Mouse (Mus musculus) CH12.LX (cell line): Measurements from ENCODE around the gene Utp11. TPM values are rescaled to one million over a fixed set of nuclear protein-coding genes. Genes with fewer than 3 reads are reported as not detected.

Source experiments
- DNase-seq: peaks from one replicate; pipeline ENCODE4 v3.0.0-alpha.2; 2013; ENCODE audit errors: extremely low read depth
- H3K27ac ChIP-seq: 2 replicates; pipeline ENCODE4 v1.5.1; 2012; ENCODE audit warnings: low read depth, mild to moderate bottlenecking, control low read depth, moderate library complexity; ENCODE audit not compliant: insufficient read depth
- H3K27me3 ChIP-seq: replicated peaks from 2 replicates; pipeline ENCODE3; 2012; ENCODE audit warnings: inconsistent platforms
- H3K36me3 ChIP-seq, 2 experiments: replicated peaks in 1 of 2; 2 replicates each; pipeline versions ENCODE3 to v1.6.1; 2012; ENCODE audit warnings: inconsistent platforms in 1 of 2, low read length in 1 of 2, mild to moderate bottlenecking in 1 of 2, mixed read lengths in 1 of 2, moderate library complexity in 1 of 2; ENCODE audit not compliant: control insufficient read depth in 1 of 2, insufficient read depth in 1 of 2
- H3K4me1 ChIP-seq, 2 experiments: 2 replicates each; pipeline ENCODE4 v1.6.1; 2012; ENCODE audit warnings: inconsistent platforms in 1 of 2, moderate library complexity in 1 of 2; ENCODE audit not compliant: insufficient read depth in 2 of 2, control insufficient read depth in 1 of 2
- H3K4me2 ChIP-seq: 2 replicates; pipeline ENCODE4 v1.6.1; 2012; ENCODE audit warnings: low read depth, mild to moderate bottlenecking, control low read depth; ENCODE audit not compliant: poor library complexity, insufficient read depth, severe bottlenecking
- H3K4me3 ChIP-seq, 3 experiments: fragments of 150-350 bp in 1 of 3; sonication (generic) in 1 of 3; replicated peaks in 1 of 3; 2 replicates each; pipeline versions ENCODE3 to v1.5.1; 2011 to 2012; ENCODE audit warnings: low read depth in 2 of 3, low read length in 2 of 3, mild to moderate bottlenecking in 2 of 3, moderate library complexity in 2 of 3, control low read depth in 1 of 3, improper control_type of control experiment in 1 of 3, inconsistent platforms in 1 of 3, mixed read lengths in 1 of 3; ENCODE audit not compliant: poor library complexity in 1 of 3
- H3K79me2 ChIP-seq: replicated peaks from 2 replicates; pipeline ENCODE4 v1.6.1; 2012; ENCODE audit warnings: mild to moderate bottlenecking, moderate library complexity; ENCODE audit not compliant: control insufficient read depth, poor library complexity, insufficient read depth, severe bottlenecking; ENCODE audit errors: extremely low read depth
- H3K9ac ChIP-seq: 2 replicates; pipeline ENCODE4 v1.6.1; 2012; ENCODE audit warnings: low read depth, mild to moderate bottlenecking, control low read depth, moderate library complexity; ENCODE audit not compliant: insufficient read depth
- H3K9me3 ChIP-seq: replicated peaks from 2 replicates; pipeline ENCODE3; 2012; ENCODE audit warnings: low read length, inconsistent platforms, mixed read lengths
- BHLHE40 ChIP-seq: IDR thresholded peaks from 2 replicates; pipeline ENCODE4 v1.6.1; 2011; ENCODE audit warnings: mild to moderate bottlenecking, low read depth, low read length, improper control_type of control experiment
- CHD2 ChIP-seq: IDR thresholded peaks from 2 replicates; pipeline ENCODE4 v1.6.1; 2011; ENCODE audit warnings: low read length, improper control_type of control experiment
- E2F4 ChIP-seq: IDR thresholded peaks from 2 replicates; pipeline ENCODE4 v1.6.1; 2011; ENCODE audit warnings: low read depth, low read length, improper control_type of control experiment; ENCODE audit not compliant: insufficient replicate concordance
- ELF1 ChIP-seq: IDR thresholded peaks from 2 replicates; pipeline ENCODE4 v1.6.1; 2014; ENCODE audit warnings: low read depth, mild to moderate bottlenecking, inconsistent platforms, low read length, improper control_type of control experiment
- EP300 ChIP-seq: IDR thresholded peaks from 2 replicates; pipeline ENCODE4 v1.6.1; 2011; ENCODE audit warnings: low read length, improper control_type of control experiment
- ETS1 ChIP-seq: conservative IDR thresholded peaks from 2 replicates; pipeline ENCODE4 v1.6.1; 2012; ENCODE audit warnings: low read depth, mild to moderate bottlenecking, inconsistent platforms, low read length, improper control_type of control experiment, moderate library complexity
- IRF4 ChIP-seq: IDR thresholded peaks from 2 replicates; pipeline ENCODE4 v1.6.1; 2014; ENCODE audit warnings: low read depth, mild to moderate bottlenecking, inconsistent platforms, low read length, improper control_type of control experiment
- JUN ChIP-seq: IDR thresholded peaks from 2 replicates; pipeline ENCODE4 v1.6.1; 2011; ENCODE audit warnings: low read depth, mild to moderate bottlenecking, low read length, improper control_type of control experiment, moderate library complexity; ENCODE audit not compliant: insufficient read depth
- JUND ChIP-seq: conservative IDR thresholded peaks from 2 replicates; pipeline ENCODE4 v1.6.1; 2011; ENCODE audit warnings: low read depth, low read length, improper control_type of control experiment
- KAT2A ChIP-seq: IDR thresholded peaks from 2 replicates; pipeline ENCODE4 v1.6.1; 2012; ENCODE audit warnings: low read length, improper control_type of control experiment, inconsistent platforms; ENCODE audit not compliant: insufficient replicate concordance
- MAFK ChIP-seq: IDR thresholded peaks from 2 replicates; pipeline ENCODE4 v1.6.1; 2011; ENCODE audit warnings: low read length, improper control_type of control experiment; ENCODE audit not compliant: insufficient replicate concordance
- MEF2A ChIP-seq: IDR thresholded peaks from 2 replicates; pipeline ENCODE4 v1.6.1; 2014; ENCODE audit warnings: low read depth, mild to moderate bottlenecking, inconsistent platforms, low read length, improper control_type of control experiment, borderline replicate concordance
- RCOR1 ChIP-seq: conservative IDR thresholded peaks from 2 replicates; pipeline ENCODE4 v1.6.1; 2012; ENCODE audit warnings: low read depth, mild to moderate bottlenecking, inconsistent platforms, low read length, improper control_type of control experiment
- TCF12 ChIP-seq: IDR thresholded peaks from 2 replicates; pipeline ENCODE4 v1.6.1; 2014; ENCODE audit warnings: low read depth, mild to moderate bottlenecking, inconsistent platforms, low read length, improper control_type of control experiment
- ZNF384 ChIP-seq: IDR thresholded peaks from 2 replicates; pipeline ENCODE4 v1.6.1; 2012; ENCODE audit warnings: low read depth, low read length, improper control_type of control experiment, inconsistent platforms
- dilution Hi-C: fragments of 300-500 bp; cut with MboI; formaldehyde crosslinking; loops from 2 replicates; pipeline ENCODE4 v1.14.3; 2020; ENCODE audit warnings: low sequenced_read_pairs; ENCODE audit not compliant: extremely low pct_unique_long_range_greater_than_20kb, extremely low pct_ligation_motif_present
- in situ Hi-C: fragments of 300-500 bp; cut with MboI; formaldehyde crosslinking; loops from 3 replicates; pipeline ENCODE4 v1.14.3; 2019; ENCODE audit warnings: low sequenced_read_pairs, low pct_ligation_motif_present, low pct_unique_long_range_greater_than_20kb, mixed read lengths
- polyA plus RNA-seq: library from polyadenylated mRNA; unstranded; fragments of >175 nt; gene quantifications from 2 replicates; pipeline ENCODE4 v1.2.1, GENCODE M21; 2012; ENCODE audit warnings: low read depth; ENCODE audit not compliant: insufficient read length
- total RNA-seq, 2 experiments: library from RNA; depleted of rRNA; stranded (reverse); fragments of 300-350 nt in 1 of 2; fragments of >200 nt in 1 of 2; gene quantifications; 2 replicates each; pipeline ENCODE4 v1.2.3; 2012 to 2014

Gene Utp11
- total and polyA plus RNA-seq, 3 experiments = 52.7 to 102 (median 78.1) TPM

GRCm38 (mm10) chr4:124671583-124671982 lies 21.8 kb downstream of the Utp11 start:
- no peak overlapping the region for H3K27ac ChIP-seq
- TF ChIP-seq E2F4 (no peak), RCOR1 (0 out of 2 replicates have a peak, but pooled peaks have one; percentile 27), MAFK (peak; percentile 82), ZNF384 (no peak), IRF4 (peak; percentile 84), TCF12 (peak; percentile 75), MEF2A (no peak; the same call in 1 of the 2 replicates), ELF1 (peak; percentile 46), KAT2A (no peak), JUND (peak; percentile 21; the same call in 1 of the 2 replicates), ETS1 (peak; percentile 44), CHD2 (peak; percentile 59; the same call in 1 of the 2 replicates), EP300 (peak; percentile 64; the same call in 1 of the 2 replicates)
- TF ChIP-seq, all 38 proteins: peak for 9
- H3K4me3 ChIP-seq = no peak overlapping the region
- peaks cover 5 to 19% of the 10 kb centered on the region in 2 experiments for H3K36me3 ChIP-seq
- peaks cover 14% of the 10 kb centered on the region for H3K27me3 ChIP-seq
- no peaks in the 10 kb centered on the region for H3K9me3 ChIP-seq
- dilution Hi-C loops = no loop called here
- DNase-seq = no peak
- in situ Hi-C loops = loop anchor here (10.0 kb wide), 2 partner anchors 447 to 727 kb away; no protein-coding TSS in a partner anchor
- H3K79me2 ChIP-seq = no peaks in the 10 kb centered on the region
- H3K9ac ChIP-seq = no peak overlapping the region
- peaks cover 14 to 36% of the 10 kb centered on the region in 2 experiments for H3K4me1 ChIP-seq
- peak overlapping the region; percentile 46 for H3K4me2 ChIP-seq

GRCm38 (mm10) chr4:124670232-124670631 lies 23.2 kb downstream of the Utp11 start:
- DNase-seq = no peak
- peaks cover 0 to 9% of the 10 kb centered on the region in 2 experiments for H3K36me3 ChIP-seq
- in situ Hi-C loops = loop anchor here (10.0 kb wide), 2 partner anchors 445 to 725 kb away; no protein-coding TSS in a partner anchor
- dilution Hi-C loops = no loop called here
- no peaks in the 10 kb centered on the region for H3K9me3 ChIP-seq
- no peak overlapping the region for H3K4me3 ChIP-seq
- no peak overlapping the region for H3K27ac ChIP-seq
- peaks cover 24% of the 10 kb centered on the region for H3K27me3 ChIP-seq
- H3K79me2 ChIP-seq = no peaks in the 10 kb centered on the region
- TF ChIP-seq TCF12 = no peak
- no peak for TF ChIP-seq MEF2A
- TF ChIP-seq CHD2 = no peak
- TF ChIP-seq E2F4 = no peak
- peak; percentile 21; the same call in 1 of the 2 replicates for TF ChIP-seq BHLHE40
- no peak for TF ChIP-seq JUN
- no peak overlapping the region for H3K4me2 ChIP-seq
- H3K9ac ChIP-seq = no peak overlapping the region
- peaks cover 14 to 36% of the 10 kb centered on the region in 2 experiments for H3K4me1 ChIP-seq
